Mouse (Mus musculus): Measurements from ENCODE around the gene Gm20517. TPM values are rescaled to one million over a fixed set of nuclear protein-coding genes. Genes with fewer than 3 reads are reported as not detected.

The Gm20517 gene
- total RNA-seq, 1 experiment = 5.4 TPM

- no peak overlapping the region for H3K4me3 ChIP-seq (ENCODE audit: insufficient read depth in 1 of 2, low read depth in 1 of 2, low read length in 2 of 2, poor library complexity in 1 of 2, severe bottlenecking in 1 of 2)
- peak overlapping the region; percentile 4; the same call in 1 of the 2 replicates for H3K9ac ChIP-seq (ENCODE audit: insufficient read depth, low read depth, low read length, poor library complexity, severe bottlenecking)
- H3K9me3 ChIP-seq (ENCODE audit: control insufficient read depth, insufficient read depth, low read depth, low read length) = no peaks in the 10 kb centered on the region
- in situ Hi-C loops (cut with MboI; ENCODE audit: low sequenced_read_pairs in 2 of 2, unreplicated experiment in 2 of 2) = no loop called here
- no peaks in the 10 kb centered on the region; the same call in 1 of the 2 replicates for H3K36me3 ChIP-seq (ENCODE audit: control insufficient read depth, insufficient read depth, low read length, poor library complexity, severe bottlenecking)
- peaks cover 14 to 49% of the 10 kb centered on the region in 2 experiments for H3K4me1 ChIP-seq (ENCODE audit: control insufficient read depth in 2 of 2, insufficient read depth in 2 of 2, low read length in 2 of 2, poor library complexity in 1 of 2)
- TF ChIP-seq ZNF384 (IDR thresholded peaks at IDR 0.05; ENCODE audit: low read depth, low read length) = no peak
- TF ChIP-seq MAFK (IDR thresholded peaks at IDR 0.05; ENCODE audit: insufficient read depth, low read depth, low read length) = no peak
- no peak for TF ChIP-seq ZC3H11A (IDR thresholded peaks at IDR 0.05; ENCODE audit: borderline replicate concordance, low read depth, low read length)
- no peak for TF ChIP-seq HCFC1 (IDR thresholded peaks at IDR 0.05; ENCODE audit: borderline replicate concordance, insufficient read depth, low read length)
- TF ChIP-seq CHD2 (IDR thresholded peaks at IDR 0.05; ENCODE audit: low read depth, low read length) = no peak
- H3K27ac ChIP-seq (ENCODE audit: insufficient read depth, low read depth, low read length, poor library complexity, severe bottlenecking) = no peak overlapping the region
- no peak for DNase-seq (ENCODE audit: low read depth, low spot score)
These were observed 97.6 kb downstream of the Gm20517 start for GRCm38 (mm10) chr17:47708972-47709371.

- no peak overlapping the region; the same call in 1 of the 2 replicates for H3K9ac ChIP-seq (ENCODE audit: insufficient read depth, low read depth, low read length, poor library complexity, severe bottlenecking)
- peak overlapping the region; percentile 13 to 16; a peak in 1 of 4 replicates for H3K4me3 ChIP-seq (ENCODE audit: insufficient read depth in 1 of 2, low read depth in 1 of 2, low read length in 2 of 2, poor library complexity in 1 of 2, severe bottlenecking in 1 of 2)
- H3K36me3 ChIP-seq (ENCODE audit: control insufficient read depth, insufficient read depth, low read length, poor library complexity, severe bottlenecking) = no peaks in the 10 kb centered on the region; the same call in 1 of the 2 replicates
- in situ Hi-C loops (cut with MboI; ENCODE audit: low sequenced_read_pairs in 2 of 2, unreplicated experiment in 2 of 2) = no loop called here
- no peak for DNase-seq (ENCODE audit: low read depth, low spot score)
- TF ChIP-seq HCFC1 (IDR thresholded peaks at IDR 0.05; ENCODE audit: borderline replicate concordance, insufficient read depth, low read length) (no peak), ZNF384 (IDR thresholded peaks at IDR 0.05; ENCODE audit: low read depth, low read length) (no peak), ZC3H11A (IDR thresholded peaks at IDR 0.05; ENCODE audit: borderline replicate concordance, low read depth, low read length) (no peak), CHD2 (IDR thresholded peaks at IDR 0.05; ENCODE audit: low read depth, low read length) (no peak), MAFK (IDR thresholded peaks at IDR 0.05; ENCODE audit: insufficient read depth, low read depth, low read length) (no peak)
- H3K27ac ChIP-seq (ENCODE audit: insufficient read depth, low read depth, low read length, poor library complexity, severe bottlenecking) = peak overlapping the region; percentile 79
- peaks cover 16 to 52% of the 10 kb centered on the region in 2 experiments for H3K4me1 ChIP-seq (ENCODE audit: control insufficient read depth in 2 of 2, insufficient read depth in 2 of 2, low read length in 2 of 2, poor library complexity in 1 of 2)
- no peaks in the 10 kb centered on the region for H3K9me3 ChIP-seq (ENCODE audit: control insufficient read depth, insufficient read depth, low read depth, low read length)
These were observed 98.6 kb downstream of the Gm20517 start for GRCm38 (mm10) chr17:47710036-47710435.

GRCm38 (mm10) chr17:47711883-47712282 is 100.5 kb downstream of the Gm20517 start:
- TF ChIP-seq ZNF384 (IDR thresholded peaks at IDR 0.05; ENCODE audit: low read depth, low read length) (no peak), ZC3H11A (IDR thresholded peaks at IDR 0.05; ENCODE audit: borderline replicate concordance, low read depth, low read length) (no peak), HCFC1 (IDR thresholded peaks at IDR 0.05; ENCODE audit: borderline replicate concordance, insufficient read depth, low read length) (no peak), CHD2 (IDR thresholded peaks at IDR 0.05; ENCODE audit: low read depth, low read length) (no peak)
- Histone ChIP-seq H3K9ac (ENCODE audit: insufficient read depth, low read depth, low read length, poor library complexity, severe bottlenecking) (peak overlapping the region; percentile 40; the same call in 1 of the 2 replicates), H3K4me1 (ENCODE audit: control insufficient read depth in 2 of 2, insufficient read depth in 2 of 2, low read length in 2 of 2, poor library complexity in 1 of 2) (peaks cover 16 to 52% of the 10 kb centered on the region in 2 experiments), H3K9me3 (ENCODE audit: control insufficient read depth, insufficient read depth, low read depth, low read length) (no peaks in the 10 kb centered on the region), H3K36me3 (ENCODE audit: control insufficient read depth, insufficient read depth, low read length, poor library complexity, severe bottlenecking) (no peaks in the 10 kb centered on the region), H3K4me3 (ENCODE audit: insufficient read depth in 1 of 2, low read depth in 1 of 2, low read length in 2 of 2, poor library complexity in 1 of 2, severe bottlenecking in 1 of 2) (peak overlapping the region in 1 of 2 experiments; percentile 17; a peak in 1 of 4 replicates), H3K27ac (ENCODE audit: insufficient read depth, low read depth, low read length, poor library complexity, severe bottlenecking) (peak overlapping the region; percentile 36; the same call in 1 of the 2 replicates)
- in situ Hi-C loops (cut with MboI; ENCODE audit: low sequenced_read_pairs in 2 of 2, unreplicated experiment in 2 of 2) = no loop called here
- no peak for DNase-seq (ENCODE audit: low read depth, low spot score)

- in situ Hi-C loops (cut with MboI; ENCODE audit: low sequenced_read_pairs in 2 of 2, unreplicated experiment in 2 of 2) = no loop called here
- Histone ChIP-seq H3K4me1 (ENCODE audit: control insufficient read depth in 2 of 2, insufficient read depth in 2 of 2, low read length in 2 of 2, poor library complexity in 1 of 2) (peaks cover 16 to 43% of the 10 kb centered on the region in 2 experiments), H3K4me3 (ENCODE audit: insufficient read depth in 1 of 2, low read depth in 1 of 2, low read length in 2 of 2, poor library complexity in 1 of 2, severe bottlenecking in 1 of 2) (peak overlapping the region; percentile 53), H3K9me3 (ENCODE audit: control insufficient read depth, insufficient read depth, low read depth, low read length) (no peaks in the 10 kb centered on the region), H3K27ac (ENCODE audit: insufficient read depth, low read depth, low read length, poor library complexity, severe bottlenecking) (peak overlapping the region; percentile 81), H3K36me3 (ENCODE audit: control insufficient read depth, insufficient read depth, low read length, poor library complexity, severe bottlenecking) (no peaks in the 10 kb centered on the region), H3K9ac (ENCODE audit: insufficient read depth, low read depth, low read length, poor library complexity, severe bottlenecking) (no peak overlapping the region)
- no peak for DNase-seq (ENCODE audit: low read depth, low spot score)
- no peak for TF ChIP-seq ZC3H11A (IDR thresholded peaks at IDR 0.05; ENCODE audit: borderline replicate concordance, low read depth, low read length)
These were observed 101.6 kb downstream of the Gm20517 start for GRCm38 (mm10) chr17:47712889-47713571.
